Mouse (Mus musculus) v-Abl transformed pro-B cells (cell line): ENCODE results near the gene Gpr153.

ENCODE experiments used
- in situ Hi-C, 2 experiments: fragments of 400-800 bp; cut with MboI; formaldehyde crosslinking; loops; one replicate each; pipeline ENCODE4 v1.15.1; 2025; ENCODE audit not compliant: unreplicated experiment in 2 of 2

Gene Gpr153

GRCm38 (mm10) chr4:152305991-152306390 lies 32.0 kb downstream of the Gpr153 start:
- in situ Hi-C loops, result loop anchor here in 1 of 2 experiments (25.0 kb wide), 1 partner anchor 1856 kb away; the partner anchor contains the start of genes Megf6 and Tprgl

GRCm38 (mm10) chr4:152307542-152307941 lies 33.5 kb downstream of the Gpr153 start:
- in situ Hi-C loops, result loop anchor here in 1 of 2 experiments (25.0 kb wide), 1 partner anchor 1855 kb away; the partner anchor contains the start of genes Megf6 and Tprgl

GRCm38 (mm10) chr4:152312186-152312585 lies 38.2 kb downstream of the Gpr153 start:
- in situ Hi-C loops, result loop anchor here in 1 of 2 experiments (25.0 kb wide), 1 partner anchor 1850 kb away; the partner anchor contains the start of genes Megf6 and Tprgl

- in situ Hi-C loops, result loop anchor here in 1 of 2 experiments (25.0 kb wide), 1 partner anchor 1849 kb away; the partner anchor contains the start of genes Megf6 and Tprgl
Measured at GRCm38 (mm10) chr4:152313211-152313632, 39.2 kb downstream of the Gpr153 start.

GRCm38 (mm10) chr4:152313934-152314333 lies 39.9 kb downstream of the Gpr153 start:
- in situ Hi-C loops, result loop anchor here in 1 of 2 experiments (25.0 kb wide), 1 partner anchor 1848 kb away; the partner anchor contains the start of genes Megf6 and Tprgl

GRCm38 (mm10) chr4:152315498-152316213 lies 41.6 kb downstream of the Gpr153 start:
- in situ Hi-C loops, result loop anchor here in 1 of 2 experiments (25.0 kb wide), 1 partner anchor 1847 kb away; the partner anchor contains the start of genes Megf6 and Tprgl

- in situ Hi-C loops, result loop anchor here in 1 of 2 experiments (25.0 kb wide), 1 partner anchor 1845 kb away; the partner anchor contains the start of genes Megf6 and Tprgl
Measured at GRCm38 (mm10) chr4:152317631-152318033, 43.6 kb downstream of the Gpr153 start.

- in situ Hi-C loops, result loop anchor here in 1 of 2 experiments (25.0 kb wide), 1 partner anchor 1844 kb away; the partner anchor contains the start of genes Megf6 and Tprgl
Measured at GRCm38 (mm10) chr4:152318517-152319234, 44.6 kb downstream of the Gpr153 start, which contains the start of gene Rnf207. TSS of gene Rnf207 (minus strand) at chr4:152318993.

GRCm38 (mm10) chr4:152321464-152321863 lies 47.4 kb downstream of the Gpr153 start:
- in situ Hi-C loops, result loop anchor here (5.0 to 25.0 kb wide), 3 partner anchors 156 to 1841 kb away; partner anchors contain the start of genes Cep104 (in 1 of the 2), Dffb (in 1 of the 2), Kcnab2 (in 1 of the 2) and Megf6 (in 1 of the 2)

- in situ Hi-C loops, result loop anchor here (5.0 to 25.0 kb wide), 8 partner anchors 33 to 1837 kb away; partner anchors contain the start of genes Kcnab2 (in 2 of the 2), Nphp4 (in 2 of the 2), Cep104 (in 1 of the 2) and Dffb (in 1 of the 2)
Measured at GRCm38 (mm10) chr4:152324641-152325562, 50.9 kb downstream of the Gpr153 start.

GRCm38 (mm10) chr4:152325574-152326411 lies 51.8 kb downstream of the Gpr153 start, which contains the start of gene Rpl22:
TSS of gene Rpl22 (plus strand) at chr4:152325742.
- in situ Hi-C loops, result loop anchor here (5.0 to 25.0 kb wide), 7 partner anchors 33 to 1649 kb away; partner anchors contain the start of genes Cep104 (in 1 of the 2), Dffb (in 1 of the 2), Hes3 (in 1 of the 2) and Kcnab2 (in 1 of the 2)

GRCm38 (mm10) chr4:152326543-152326942 lies 52.5 kb downstream of the Gpr153 start:
- in situ Hi-C loops, result loop anchor here (5.0 to 25.0 kb wide), 7 partner anchors 34 to 1648 kb away; partner anchors contain the start of genes Cep104 (in 1 of the 2), Dffb (in 1 of the 2), Hes3 (in 1 of the 2) and Kcnab2 (in 1 of the 2)

- in situ Hi-C loops, result loop anchor here (5.0 to 25.0 kb wide), 7 partner anchors 36 to 1646 kb away; partner anchors contain the start of genes Cep104 (in 1 of the 2), Dffb (in 1 of the 2), Hes3 (in 1 of the 2) and Kcnab2 (in 1 of the 2)
Measured at GRCm38 (mm10) chr4:152328691-152329090, 54.7 kb downstream of the Gpr153 start.

GRCm38 (mm10) chr4:152332952-152333351 lies 58.9 kb downstream of the Gpr153 start:
- in situ Hi-C loops, result loop anchor here in 1 of 2 experiments (25.0 kb wide), 1 partner anchor 1271 kb away; the partner anchor contains the start of gene Vamp3

- in situ Hi-C loops, result loop anchor here in 1 of 2 experiments (25.0 kb wide), 1 partner anchor 1271 kb away; the partner anchor contains the start of gene Vamp3
Measured at GRCm38 (mm10) chr4:152333587-152333986, 59.6 kb downstream of the Gpr153 start.
